Mouse (Mus musculus) A20 (cell line): ENCODE data around the gene Adgrg3.

Experiments used
- DNase-seq: peaks from one replicate; pipeline ENCODE4 v3.0.0-alpha.2; 2011; ENCODE audit warnings: low read depth, low spot score

The Adgrg3 gene

GRCm38 (mm10) chr8:95017451-95017850 lies at the start of gene Adgrg3:
TSS of gene Adgrg3 (plus strand) at chr8:95017692.
- DNase-seq: no peak

DNA sequence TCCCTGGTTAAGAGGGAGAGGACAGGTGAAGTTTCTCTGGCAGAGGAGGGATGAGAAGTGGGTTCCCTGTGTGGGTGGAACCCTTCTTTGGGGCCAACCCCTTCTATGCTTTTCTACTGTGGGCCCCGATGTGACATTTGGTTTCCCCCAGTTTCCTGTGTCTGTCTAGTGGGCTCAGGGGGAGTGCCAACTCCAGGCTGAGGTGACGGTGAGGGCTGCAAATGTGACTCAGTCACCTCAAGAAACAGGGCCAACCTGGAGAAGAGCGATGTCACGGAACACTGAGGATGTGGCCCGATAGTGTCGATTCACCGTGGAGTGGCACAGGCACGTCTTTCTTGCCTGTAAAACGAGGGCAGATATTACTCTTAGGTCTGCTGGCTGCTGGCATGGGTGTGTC lies 44.2 kb upstream of the Adgrg3 start:
- no peak for DNase-seq

DNA sequence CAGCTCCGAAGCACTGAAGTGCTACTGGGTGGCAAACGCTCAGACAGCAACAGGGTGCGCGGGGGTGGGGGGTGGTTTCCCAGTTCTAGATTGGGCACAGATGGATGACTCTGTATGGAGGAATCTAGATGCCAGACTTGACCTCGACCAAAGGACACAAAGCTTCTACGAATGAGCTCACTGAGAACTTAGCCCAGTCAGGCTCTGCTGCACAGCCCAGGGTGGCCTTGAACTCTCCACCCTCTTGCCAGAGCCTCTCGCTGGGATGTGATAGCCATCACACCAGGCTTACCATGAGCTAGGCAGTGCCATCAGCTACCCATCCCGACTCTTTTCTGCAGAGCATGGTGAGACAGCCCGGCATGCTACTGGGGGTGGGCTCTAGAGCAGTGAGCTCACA lies 43.7 kb upstream of the Adgrg3 start:
- DNase-seq: no peak

GRCm38 (mm10) chr8:94974467-94975165 lies 42.9 kb upstream of the Adgrg3 start, which contains the start of gene Adgrg1:
TSS of gene Adgrg1 (plus strand) at chr8:94974751.
- DNase-seq: no peak

- no peak for DNase-seq
These were observed 40.7 kb upstream of the Adgrg3 start for GRCm38 (mm10) chr8:94976651-94977417.

- DNase-seq: no peak
These were observed 39.4 kb upstream of the Adgrg3 start for GRCm38 (mm10) chr8:94978131-94978530.

DNA sequence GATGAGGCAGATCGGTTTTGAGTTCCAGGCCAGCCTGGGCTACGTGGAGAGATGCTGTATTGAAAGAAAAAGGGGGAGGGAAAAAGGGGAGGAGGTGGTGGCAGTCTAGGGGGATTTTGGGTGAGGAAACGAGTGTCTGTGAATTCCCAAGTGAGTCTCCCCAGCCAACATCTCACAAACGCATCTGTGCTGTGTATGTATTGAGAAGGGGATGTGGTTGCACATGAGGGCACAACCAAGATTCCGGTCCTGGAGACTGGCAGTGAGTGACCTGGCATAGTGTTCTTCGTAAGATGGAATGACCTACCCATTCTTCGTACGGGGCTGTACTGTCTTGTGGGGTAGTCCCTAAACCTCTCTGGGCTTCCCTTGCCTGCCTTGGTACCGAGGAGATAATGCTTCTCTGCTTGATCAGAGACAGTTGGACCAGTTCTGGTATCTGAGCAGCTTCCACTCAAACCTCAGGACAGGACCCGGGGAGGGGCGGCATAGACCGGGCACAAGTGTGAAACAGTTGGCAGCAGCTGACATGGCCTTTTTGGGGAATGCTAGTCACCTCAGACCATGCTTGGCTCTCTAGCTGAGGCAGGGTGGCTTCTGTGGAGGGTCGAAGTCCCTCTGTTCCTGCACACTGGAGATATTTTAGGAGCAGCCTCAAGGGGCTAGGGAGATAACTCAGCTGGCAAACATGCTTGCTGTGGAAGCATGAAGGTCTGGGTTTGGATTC lies 38.7 kb upstream of the Adgrg3 start:
- DNase-seq: no peak

GRCm38 (mm10) chr8:94980176-94980575 lies 37.3 kb upstream of the Adgrg3 start:
- DNase-seq: no peak

- DNase-seq: no peak
These were observed 36.5 kb upstream of the Adgrg3 start for GRCm38 (mm10) chr8:94980976-94981375.

DNA sequence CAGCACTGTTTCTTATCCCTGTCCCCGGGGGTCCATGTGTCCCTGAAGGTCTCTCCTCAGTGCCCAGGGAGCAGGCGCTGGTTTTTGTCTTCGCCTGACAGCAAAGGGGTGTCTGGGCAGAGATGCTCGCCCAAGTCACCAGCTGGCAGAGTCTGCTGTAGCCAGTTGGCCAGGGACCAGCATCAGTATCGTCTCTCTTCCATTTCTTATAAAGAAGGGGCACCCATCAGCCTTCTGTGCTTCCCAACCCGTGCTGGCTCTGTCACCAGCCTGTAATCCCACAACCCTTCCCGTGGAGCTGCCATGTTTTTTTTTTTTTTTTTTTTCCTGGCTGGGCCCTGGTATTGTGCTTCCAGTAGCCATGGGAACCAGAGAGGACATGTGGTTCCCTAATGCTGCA lies 35.6 kb upstream of the Adgrg3 start:
- DNase-seq: no peak

GRCm38 (mm10) chr8:94983146-94983545 lies 34.3 kb upstream of the Adgrg3 start:
- DNase-seq: no peak

DNA sequence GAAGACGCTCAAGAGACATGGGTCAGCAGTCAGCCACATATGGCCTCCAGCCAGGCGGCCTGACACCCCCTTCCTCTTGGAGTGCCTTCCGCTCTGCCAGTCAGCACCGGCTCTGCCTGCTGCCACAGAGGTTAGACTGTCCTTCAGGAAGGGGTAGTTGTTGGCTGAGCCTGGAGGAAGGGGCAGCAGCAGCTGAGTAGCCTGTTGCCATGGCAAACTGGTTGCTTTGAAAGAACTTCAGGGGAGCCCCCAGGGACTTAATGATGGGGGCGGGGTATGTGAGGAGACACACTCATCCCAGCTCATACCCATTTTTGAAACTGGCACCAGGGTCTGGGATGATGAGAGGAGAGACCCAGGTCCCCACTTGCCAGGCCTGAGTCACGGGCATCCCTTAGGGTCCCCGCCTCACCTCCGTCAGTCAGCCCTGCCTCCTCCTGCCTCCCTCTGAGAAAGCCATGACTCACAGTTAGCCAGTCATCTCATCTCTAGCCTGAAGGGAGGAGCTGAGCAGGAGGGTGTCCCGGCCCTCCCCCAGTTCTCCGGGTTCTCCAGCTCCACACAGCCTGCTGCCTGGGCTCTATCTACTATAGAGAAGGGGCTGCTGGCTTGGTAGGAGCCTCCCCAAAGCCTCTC lies 33.5 kb upstream of the Adgrg3 start:
- DNase-seq: no peak

DNA sequence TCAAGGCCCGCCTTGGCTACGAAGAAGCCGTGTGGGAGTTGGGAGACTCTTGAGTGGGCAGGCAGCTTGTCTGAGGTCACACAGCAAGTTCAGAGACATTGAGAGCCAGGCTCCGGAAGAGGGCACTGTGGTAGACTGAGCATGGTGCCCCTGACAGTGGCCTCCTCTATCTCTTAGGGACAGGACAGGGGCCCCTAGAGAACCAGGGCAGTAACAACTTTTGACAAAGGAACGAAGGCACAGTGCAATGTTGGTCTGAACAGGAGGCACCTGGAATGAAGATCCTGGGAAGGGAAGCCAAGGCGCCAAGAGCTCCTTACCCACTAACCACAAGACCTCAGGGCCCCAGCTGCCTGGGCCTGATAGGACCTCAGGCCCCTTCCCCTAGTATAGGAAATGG lies 32.5 kb upstream of the Adgrg3 start:
- no peak for DNase-seq

DNA sequence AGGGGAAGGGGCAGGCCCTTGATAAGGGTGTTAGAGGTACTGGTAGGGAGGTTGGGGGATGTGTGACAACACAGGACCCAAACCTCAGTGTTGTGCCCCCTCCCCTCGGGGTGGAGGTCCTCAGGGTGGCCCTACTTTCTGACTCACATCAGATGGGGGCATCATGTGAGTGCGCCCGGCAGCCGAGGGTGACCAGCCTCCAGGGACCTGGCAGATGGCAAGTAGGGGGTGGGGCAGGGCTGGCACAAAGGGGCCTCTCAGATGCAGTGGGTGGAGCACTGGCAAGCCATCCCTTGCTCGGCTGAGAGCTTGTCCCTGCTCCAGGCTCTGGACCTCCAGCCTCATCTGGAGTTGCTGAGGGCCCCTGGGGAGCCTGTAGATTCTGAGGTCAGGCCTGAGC lies 30.8 kb upstream of the Adgrg3 start:
- DNase-seq: no peak

- no peak for DNase-seq
These were observed 29.9 kb upstream of the Adgrg3 start for GRCm38 (mm10) chr8:94987553-94987952.

- DNase-seq: no peak
These were observed 28.9 kb upstream of the Adgrg3 start for GRCm38 (mm10) chr8:94988619-94989018.

DNA sequence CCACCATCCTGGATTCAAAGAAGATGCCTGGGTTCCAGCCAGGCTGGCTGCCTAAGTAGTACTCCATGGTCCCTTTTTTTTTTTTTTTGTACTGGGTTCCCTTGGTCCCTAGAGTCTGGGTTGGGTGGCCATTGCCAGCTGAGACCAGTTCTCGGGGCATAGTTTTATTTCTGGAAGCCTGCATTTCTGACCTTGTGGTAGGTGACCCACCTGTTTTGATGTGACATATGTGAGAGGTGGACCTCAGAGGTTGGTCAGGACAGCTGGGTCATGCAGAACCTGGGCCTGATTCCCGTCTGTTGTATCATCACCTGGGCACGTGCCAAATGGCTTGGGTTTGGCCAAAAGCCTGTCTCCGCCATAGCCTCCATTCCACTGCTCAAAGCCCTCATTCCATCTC lies 27.8 kb upstream of the Adgrg3 start:
- DNase-seq: no peak

DNA sequence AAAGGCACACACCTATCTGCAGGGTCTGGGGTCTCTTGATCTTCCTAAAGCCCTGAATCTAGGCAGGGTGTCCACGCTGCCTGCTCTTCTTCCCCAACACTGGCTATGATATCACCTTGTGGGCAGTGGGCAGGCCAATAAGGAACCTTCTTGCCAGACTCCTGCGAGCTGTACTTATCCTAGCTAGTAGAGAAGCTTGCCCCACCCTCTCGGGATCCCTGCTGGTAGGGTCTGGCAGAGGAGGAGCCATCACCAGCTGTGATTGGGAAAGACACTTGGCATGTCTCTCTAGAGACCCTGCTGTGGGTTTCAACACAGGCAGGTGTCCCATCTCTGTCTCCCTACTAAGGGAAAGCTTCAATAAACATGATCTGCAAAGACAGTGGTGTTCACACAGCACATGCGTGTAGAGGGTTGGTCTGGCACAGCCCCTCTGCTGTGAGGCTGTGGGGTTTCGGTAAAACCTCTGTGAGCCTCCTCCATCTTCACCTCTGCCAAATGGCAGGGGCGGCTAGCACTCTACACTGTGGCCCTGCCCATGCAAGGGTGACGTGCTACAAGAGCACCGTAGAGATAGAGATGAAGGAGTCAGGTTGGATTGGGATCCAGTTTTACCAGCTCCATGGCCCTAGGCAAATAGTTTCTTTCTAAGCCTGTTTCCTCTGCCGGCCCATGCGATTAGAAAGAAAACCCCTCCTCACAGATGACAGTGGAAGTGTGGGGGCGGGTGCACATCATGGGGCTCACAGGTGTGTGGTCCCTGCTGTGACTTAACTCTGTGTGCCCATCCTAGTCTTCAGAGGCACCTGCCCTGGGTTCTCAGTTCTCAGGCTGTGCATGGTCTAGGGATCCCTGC lies 26.7 kb upstream of the Adgrg3 start:
- DNase-seq: no peak

DNA sequence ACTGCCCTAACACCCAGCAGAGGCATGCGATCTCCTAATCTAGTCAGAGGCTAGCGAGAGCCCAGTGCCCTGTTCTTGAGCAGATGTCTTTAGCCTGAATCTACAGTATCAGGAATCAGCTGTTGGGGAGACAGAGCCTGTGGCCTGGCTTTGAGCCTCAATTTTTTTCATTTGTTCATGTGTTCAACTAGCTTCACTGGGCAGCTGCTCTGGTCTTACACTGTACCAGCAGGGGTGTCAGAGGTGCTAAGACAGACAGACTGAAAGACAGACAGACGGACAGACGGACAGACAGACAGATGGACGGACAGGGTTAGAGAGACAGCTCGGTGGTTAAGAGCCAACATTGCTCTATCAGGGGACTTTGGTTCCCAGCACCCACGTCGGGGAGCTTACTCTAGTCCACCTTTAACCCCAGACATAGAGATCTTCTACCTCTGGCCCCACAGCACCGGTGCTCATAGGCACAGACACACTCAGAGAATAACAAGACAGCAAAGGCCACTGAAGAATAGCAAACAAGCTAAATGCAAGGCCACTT lies 26.0 kb upstream of the Adgrg3 start:
- no peak for DNase-seq

DNA sequence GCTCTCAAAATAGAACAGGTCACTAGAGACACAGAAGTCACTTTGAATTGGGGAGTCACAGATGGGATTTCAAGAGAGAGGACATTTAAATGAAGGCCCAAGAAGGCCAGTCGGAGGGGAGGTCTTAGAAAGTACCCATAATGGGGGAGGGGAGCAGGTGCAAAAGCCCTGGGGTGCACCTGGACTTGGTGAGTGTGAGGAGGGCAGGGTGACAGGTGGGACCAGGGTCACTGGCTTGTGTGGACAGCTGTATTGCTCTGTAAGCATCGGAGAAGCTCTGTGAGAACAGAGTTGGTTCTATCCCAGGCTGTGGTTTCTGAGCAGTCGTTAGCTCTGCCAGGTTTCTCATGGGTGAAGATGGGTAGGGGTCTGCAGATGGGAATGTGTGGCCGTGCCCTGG lies 25.5 kb upstream of the Adgrg3 start:
- no peak for DNase-seq

- no peak for DNase-seq
These were observed 25.0 kb upstream of the Adgrg3 start for GRCm38 (mm10) chr8:94992534-94992933.
